Mouse (Mus musculus) ES-Bruce4 (cell line): ENCODE measurements around the gene Sqstm1.

Experiments used
- CTCF ChIP-seq: IDR thresholded peaks from one replicate; pipeline ENCODE4 v1.8.1; 2011; ENCODE audit warnings: low read depth, low read length
- EP300 ChIP-seq: IDR thresholded peaks from 2 replicates; pipeline ENCODE4 v1.6.1; 2011; ENCODE audit warnings: low read depth, low read length; ENCODE audit not compliant: insufficient read depth
- POLR2A ChIP-seq: IDR thresholded peaks from one replicate; pipeline ENCODE4 v1.8.1; 2011; ENCODE audit warnings: low read length; ENCODE audit not compliant: insufficient read depth

- TF ChIP-seq EP300 (no peak), CTCF (no peak), POLR2A (no peak)
These were observed 864 bp upstream of the Sqstm1 start for GRCm38 (mm10) chr11:50211322-50212059.
